Mouse (Mus musculus) cerebellum, adult 8-10 months (tissue): ENCODE data around the gene Ppil4.

Source experiments
- DNase-seq: peaks from one replicate; pipeline ENCODE4 v3.0.0; 2022

Ppil4 gene

DNA sequence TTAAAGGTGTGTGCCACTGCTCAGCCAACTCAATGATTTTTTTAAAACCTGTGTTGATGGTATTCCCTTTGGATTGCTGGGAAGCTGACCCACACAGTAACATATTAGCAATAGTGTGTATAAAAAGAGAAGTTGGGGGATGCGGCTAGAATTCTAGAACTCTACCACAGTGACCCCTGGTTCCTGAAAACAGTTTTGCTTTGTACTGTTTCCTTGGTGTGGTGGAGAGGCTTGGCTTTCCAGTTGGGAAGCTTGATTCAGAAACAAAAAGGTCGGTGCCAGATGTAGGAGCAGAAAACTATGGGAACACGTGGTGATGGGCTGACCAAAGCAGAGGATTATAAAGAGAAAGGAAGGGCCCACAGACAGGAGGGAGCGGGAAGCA is 32.6 kb downstream of the Ppil4 start:
- DNase-seq, result no peak

DNA sequence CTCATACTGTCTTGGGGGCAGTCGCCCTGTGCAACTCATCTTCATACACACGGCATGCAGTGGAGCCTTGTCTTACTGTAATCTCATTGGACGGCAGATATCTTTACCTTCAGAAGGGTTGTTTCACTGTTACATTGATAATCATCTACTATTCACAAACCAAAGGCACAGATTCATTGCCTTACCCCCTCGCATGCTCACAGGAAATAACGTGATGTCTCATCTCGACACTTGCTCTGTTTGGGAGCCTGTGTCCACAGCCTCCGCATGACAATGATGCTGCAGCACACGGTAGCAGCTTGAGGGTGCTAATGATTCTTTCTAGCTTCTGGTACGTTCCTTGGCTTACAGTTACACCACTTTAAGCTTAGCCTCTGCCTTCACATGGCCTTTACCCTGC is 33.4 kb downstream of the Ppil4 start:
- no peak for DNase-seq

DNA sequence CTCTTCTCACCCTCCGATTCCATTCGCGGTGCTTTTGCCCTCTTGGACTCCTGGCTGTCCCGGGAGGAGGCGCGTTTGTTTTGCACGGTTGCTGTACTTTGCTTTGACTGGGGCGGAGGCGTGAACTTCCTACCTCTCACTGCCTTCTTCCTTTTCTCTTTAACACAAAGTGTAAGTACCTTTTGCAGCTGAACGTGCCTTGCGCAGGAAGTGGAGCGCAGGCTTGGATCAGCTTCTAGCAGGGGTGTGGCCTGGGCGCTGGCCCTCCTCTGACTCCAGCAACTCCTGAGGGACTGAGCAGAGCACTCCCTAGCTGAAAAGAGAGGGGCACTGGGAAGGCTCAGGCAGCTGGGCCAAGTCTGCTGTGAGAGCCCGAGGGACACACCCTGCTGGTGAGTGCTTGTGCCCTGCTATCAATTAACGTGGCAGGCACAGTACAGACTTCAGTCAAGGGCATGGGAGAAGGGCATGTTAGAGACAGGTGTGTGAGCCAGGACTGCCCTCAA is 39.5 kb downstream of the Ppil4 start, which contains the start of gene Zc3h12d:
TSS of gene Zc3h12d (plus strand) at position 300 of the 506 bp plus-strand sequence.
- no peak for DNase-seq

DNA sequence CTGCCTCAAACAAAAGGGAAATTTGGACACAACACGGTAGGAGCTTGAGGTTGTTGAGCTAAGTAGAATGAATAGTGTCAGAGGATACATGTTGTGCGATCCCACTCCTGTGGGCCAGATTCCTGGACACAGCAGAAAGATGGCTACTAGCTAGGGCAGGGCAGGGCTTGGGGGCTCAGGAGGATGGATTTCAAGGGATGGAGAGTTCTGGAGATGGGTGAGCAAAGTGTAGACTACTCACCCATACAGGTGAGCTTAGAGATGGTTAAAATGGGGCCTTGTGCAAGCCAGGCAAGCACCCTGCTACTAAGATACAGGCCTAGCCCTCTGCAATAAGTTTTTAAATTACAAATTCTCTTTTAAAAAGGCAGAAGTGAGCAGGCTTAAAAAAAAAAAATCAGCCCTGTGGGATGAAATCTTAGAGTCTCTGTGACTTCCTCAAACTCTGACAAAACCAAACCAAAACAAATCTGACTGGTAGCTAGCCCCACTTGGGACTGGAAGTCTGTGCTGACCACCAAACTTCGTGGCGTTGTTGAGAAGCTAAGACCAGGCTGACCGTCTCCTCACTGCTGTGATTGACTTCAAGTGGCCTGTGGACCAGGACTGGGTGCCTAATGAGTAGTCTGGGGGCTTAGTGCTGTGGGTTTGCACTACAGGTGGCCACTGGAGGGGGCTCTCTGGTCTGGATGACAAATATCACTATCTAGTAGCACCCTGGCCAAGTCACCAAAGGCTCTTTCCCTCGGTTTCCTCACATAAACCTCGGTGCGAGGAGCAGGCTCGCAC is 40.9 kb downstream of the Ppil4 start:
- no peak for DNase-seq

DNA sequence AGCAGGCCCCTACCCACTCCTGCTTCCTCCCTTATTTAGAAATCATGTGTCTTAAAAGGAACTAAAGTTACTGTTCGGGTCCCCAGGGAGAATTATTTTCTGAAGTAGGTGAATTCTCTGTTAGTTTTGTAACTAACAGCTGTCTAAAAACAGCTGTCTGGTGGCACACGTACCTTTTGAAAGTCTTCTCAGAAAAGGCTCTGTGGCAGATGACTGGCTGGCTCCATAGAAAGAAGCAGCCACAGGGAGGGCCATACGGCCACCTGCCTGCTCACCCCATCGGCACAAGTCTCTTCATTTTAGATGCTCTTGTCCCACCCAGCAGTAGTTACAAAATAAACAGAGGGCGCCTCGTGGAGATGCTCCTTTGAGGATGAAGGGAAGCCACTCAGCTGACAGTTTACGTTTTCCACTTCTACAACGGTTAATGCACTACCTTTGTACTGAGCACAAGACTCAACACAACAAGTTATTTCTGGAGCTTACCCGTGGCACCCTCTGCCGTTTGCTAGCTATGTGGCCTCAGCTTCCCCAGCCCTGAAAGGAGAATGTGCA is 42.1 kb downstream of the Ppil4 start:
- no peak for DNase-seq

DNA sequence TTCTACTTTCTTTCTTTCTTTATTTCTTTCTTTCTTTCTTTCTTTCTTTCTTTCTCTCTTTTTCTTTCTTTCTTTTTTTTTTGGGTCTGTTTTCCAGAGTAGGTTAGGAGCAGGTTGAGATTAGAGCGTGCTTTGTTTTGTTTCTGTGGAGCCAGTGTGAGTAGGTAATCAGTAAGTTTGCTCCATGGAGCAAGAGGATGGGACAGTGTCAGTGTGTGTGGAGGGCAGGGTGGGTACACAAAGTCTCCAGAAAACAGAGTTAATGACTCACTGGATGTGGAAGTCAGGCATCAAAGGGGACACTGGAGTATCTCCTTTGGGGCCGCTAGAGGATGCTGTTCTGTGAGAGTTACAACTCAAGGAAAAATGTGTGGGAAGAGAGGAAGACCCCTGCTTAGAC is 44.2 kb downstream of the Ppil4 start:
- no peak for DNase-seq

DNA sequence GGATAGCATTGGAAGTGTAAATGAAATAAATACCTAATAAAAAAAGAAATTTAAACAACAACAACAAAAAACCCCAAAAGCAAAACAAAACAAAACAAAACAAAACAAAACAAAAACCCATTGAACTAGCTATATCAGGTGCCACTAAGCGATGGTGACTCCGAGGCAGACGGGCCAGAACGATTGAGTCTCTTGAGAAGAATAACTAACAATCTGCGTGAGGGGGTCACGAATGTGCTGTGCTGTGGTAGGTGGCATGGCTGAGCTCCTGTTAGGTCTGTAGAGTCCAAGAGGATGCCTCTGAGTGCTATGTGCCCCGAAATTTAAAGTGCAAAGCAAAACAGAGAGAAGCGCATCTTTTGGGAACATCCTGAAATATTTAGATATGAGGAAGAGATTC is 44.8 kb downstream of the Ppil4 start:
- no peak for DNase-seq

DNA sequence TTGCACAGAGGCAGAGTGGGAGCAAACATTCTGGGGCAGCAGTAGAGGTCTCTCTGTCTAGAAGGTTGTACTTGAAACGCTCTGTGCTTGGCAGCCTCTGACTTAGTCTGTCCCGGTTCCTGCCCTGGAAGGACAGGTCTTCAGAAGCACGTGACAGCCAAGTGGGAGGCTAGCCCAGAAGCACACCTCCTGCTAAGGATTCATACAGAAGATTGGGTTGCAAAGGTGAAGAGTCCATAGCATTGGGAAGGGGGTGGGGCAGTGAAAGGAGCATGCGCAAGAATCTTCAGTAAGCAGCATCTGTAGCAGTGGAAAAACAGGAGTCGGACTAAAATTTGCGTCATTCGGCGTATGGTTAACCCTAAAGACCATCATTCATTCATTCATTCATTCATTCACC is 45.3 kb downstream of the Ppil4 start:
- no peak for DNase-seq

DNA sequence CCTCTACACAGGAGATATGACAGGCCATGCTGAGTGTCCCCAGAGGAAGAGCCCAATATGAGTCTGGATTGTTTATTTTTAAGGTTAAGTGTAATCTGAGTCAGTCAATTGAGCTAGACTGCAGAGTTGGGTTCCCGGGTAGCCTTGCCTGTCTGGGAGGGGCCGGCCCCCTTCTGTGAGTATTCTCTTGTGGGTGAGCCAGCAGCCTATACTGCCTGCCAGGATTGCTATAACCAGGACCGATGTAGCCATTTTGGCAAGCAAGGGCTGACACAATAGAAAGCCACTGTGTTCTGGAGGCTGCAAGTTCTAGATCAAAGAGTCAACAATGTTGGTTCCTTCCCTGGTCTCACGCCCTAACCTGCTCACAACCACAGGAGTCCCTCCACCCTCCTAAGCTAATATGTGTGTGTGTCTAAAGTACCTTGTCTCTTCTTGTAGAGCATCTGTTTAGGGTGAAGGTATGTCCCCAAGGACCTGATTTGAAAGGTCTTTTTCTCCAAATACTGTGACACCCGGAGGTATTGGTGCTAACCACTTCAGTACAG is 46.3 kb downstream of the Ppil4 start:
- DNase-seq, result no peak

DNA sequence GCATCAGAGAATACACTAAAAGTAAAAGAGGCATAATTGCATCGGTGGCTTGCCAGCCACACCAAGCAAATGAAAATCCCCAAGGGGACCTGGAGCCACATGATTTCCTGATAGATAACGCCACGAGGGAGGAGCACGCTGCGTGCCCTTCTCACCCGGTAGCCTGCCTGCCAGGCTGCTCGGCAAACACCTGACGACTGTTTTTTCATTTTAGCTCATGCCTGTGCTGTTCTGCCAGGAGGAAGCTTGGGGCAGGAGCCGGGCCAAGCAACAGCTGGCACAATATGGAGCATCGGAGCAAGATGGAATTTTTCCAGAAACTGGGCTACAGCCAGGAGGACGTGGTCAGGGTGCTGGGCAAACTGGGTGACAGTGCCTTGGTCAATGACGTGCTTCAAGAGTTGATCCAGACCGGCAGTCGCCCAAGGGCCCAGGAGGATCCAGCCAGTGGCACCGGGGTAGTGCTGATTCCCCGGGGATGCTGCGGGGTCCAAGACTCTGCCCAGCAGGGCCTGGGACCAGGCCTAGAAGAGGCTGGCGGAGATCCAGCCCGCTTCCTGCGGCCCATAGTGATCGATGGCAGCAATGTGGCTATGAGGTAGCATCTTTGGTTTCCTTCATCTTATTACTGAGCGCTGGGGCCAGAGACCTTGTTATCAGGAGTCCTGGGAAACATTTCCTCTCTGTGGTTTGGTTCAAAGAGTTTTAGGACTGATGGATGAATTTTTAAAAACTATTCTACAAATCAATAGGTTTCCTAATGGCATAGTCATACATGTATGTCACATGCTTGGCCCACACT is 47.1 kb downstream of the Ppil4 start:
- peak; percentile 27 for DNase-seq

DNA sequence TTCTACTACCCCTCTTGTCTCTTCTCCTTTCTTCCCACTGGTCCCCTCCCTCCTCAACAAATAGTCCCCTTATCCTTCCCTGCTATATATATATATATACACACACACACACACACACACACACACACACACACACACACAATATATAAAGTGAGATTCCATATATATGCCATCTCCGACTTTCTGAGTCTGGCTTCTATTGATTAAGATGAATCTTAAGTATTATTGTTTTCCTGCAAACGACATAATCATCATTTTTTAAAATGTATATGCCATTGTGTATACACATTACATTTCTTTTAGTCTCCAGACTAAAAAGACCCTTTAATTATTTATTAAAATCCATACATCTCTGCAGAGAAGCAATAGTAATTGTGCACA is 47.7 kb downstream of the Ppil4 start:
- no peak for DNase-seq

DNA sequence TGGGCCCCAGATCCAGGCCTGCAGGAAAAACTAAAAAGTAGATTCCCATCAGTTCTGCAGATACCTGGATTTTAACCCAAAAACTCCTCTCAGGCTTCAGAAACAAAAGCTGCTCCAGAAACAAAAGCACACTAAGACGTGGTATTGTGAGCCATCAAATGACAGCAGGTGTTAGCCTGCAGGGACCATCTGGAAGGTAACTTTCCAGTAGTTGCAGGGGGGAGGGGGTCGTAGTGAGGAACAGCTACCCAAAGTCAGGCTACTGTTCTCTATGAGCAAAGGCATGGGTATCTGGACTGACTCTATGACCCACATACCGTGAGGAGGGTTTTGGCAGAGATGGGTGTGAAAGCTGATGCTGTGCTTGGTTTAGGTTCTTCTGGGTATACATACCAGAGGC is 48.1 kb downstream of the Ppil4 start:
- DNase-seq, result no peak

DNA sequence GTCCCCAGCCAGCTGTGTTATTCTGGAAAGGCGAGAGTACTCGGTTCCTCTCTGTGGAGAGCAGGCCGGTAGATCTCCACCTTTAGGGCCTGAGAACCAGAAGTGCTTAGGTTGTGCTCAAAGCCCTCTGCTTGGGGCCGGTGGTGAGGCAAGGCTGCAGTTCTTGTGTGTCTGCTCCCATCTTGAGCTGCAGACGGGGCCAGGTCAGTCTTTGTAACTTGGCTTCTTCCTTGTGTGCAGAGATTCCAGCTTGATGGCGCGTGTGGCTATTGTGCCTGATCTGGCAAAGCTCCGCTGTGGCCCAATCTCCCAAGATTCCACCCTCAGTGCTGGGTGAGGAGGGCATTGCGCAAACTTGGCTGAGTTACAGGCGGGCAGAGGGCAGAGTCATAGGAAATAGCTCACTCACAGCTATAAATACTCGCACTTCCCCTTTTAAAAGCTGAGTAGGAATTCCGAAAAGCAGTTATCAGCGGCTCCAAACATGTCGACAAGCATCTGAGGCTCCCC is 48.9 kb downstream of the Ppil4 start:
- no peak for DNase-seq

DNA sequence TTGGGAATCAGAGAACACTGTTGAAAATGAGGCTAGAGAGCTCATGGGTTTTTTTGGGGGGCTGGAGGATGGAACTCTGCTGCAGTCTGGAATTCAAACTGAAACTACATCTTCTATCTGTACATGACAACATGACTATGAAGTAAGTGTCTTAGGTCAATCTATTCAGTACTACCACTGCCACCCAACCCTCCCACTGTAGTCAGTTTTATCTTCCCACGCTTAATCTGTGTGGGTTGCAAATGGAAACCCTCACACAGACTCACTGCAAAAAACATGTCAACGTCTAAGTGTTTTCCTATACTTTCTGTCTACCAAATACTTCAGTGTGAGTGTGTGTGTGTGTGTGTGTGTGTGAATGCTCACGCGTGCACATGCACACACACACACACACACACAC is 50.5 kb downstream of the Ppil4 start:
- DNase-seq, result no peak

DNA sequence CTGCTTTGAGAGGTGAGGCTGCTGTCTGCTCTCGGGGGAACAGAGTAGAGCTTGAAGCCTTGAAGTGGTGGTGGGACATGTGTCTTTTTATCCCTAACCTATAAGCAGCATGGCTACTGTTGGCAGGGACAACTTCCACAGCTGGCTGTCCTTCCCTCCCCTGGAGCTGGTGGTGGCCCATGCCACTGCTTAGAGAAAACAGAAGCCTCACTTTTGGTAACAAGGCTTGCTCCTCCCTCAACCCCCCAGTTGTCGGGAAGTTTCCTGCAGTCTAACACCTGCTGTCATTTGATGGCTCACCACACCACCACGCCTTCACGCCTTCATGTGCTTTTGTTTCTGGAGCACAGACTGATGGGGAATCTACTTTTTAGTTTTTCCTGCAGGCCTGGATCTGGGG is 51.5 kb downstream of the Ppil4 start:
- no peak for DNase-seq

DNA sequence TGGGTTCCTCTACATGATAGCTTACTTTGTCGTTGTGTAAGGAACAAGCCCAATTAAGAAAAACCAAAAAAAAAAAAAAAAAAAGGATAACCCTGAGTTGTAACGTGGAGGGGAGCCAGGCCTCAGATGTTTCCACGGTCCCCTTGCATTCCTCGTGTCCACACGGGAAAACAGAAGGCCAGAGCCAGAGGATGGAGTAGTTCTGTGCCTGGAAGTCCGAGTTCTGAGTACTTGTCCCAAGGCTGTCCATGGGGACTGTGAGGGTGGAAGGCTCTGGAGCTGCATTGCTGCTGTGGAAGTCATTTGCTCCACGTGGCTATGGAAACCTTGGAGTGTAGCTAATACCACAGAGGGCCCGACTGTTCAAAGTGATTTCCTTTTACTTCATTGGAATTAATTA is 52.4 kb downstream of the Ppil4 start:
- no peak for DNase-seq

DNA sequence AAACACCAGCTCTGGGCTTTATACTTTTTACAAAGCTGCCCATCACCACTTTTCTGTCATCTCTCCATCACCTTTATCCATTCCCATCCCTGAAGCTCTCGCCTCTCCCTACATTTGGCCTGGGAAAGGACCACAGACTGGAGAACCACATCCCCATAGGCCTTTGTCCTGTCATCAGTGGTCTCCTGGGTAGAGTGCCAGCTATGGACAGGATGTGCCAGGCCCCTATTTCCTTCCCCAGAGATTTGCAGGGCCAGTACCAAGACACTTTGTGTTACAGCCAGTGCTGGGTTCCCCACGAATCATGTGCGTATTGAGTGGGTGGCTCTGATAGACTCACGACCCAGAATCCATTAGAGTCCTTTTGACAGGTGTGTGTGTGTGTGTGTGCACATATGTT is 53.3 kb downstream of the Ppil4 start:
- DNase-seq, result no peak

DNA sequence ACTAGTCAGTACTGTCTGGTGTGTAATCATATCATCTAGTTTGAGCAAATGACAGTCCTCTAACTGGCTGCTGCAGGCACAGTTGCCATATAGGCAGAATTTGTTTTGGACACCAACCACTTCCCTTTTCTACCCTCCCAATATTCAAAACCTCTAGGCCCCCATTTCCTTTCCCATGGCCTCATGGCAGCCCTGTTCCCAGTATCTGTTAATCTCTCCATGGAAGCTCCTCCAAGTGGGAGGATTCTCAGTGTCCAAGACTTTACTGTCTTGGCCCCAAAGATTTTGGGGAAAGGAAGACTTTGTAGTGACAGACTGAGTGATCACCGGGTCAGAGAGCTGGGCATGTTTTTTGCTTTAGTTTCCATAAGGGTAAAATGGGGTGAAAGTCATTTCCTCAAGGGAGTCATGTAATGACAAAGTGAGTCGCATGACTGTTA is 54.5 kb downstream of the Ppil4 start:
- no peak for DNase-seq

DNA sequence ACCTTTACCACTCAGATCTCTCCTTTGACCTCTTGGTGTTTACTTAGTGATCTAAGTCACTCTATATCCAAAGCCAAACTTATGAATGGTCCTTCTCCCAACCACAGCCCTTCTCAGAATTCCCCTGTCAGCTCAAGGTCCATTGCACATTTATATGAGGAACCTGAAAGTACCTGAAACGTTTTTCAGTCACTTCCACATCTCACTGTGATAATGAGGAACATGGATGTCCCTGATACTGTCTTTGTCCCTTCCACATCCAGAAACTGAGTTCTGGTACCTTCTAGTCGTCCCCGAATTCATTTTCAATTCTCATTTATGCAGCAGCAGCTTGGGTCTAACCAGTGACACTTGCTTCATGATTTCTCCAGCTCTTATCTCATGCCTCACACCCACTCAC is 59.2 kb downstream of the Ppil4 start:
- no peak for DNase-seq

DNA sequence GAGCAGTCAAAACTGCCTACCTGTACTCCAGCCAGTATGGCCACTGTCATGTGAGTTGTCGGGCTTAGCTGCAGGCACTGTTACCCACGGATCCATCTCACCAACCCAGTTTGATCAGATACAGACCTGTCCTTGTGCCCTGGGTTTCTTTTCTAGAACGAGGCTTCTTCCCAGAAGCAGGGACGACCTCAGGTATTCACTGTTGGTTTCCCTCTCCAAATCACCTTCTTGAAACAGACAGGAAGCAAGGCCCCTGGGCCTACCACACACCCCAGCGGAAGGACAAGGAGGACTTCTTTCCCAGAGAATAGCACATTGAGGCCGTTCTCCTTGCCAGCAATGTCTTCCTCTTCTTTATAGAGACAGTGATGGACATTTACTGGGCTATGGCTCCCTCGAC is 67.8 kb downstream of the Ppil4 start:
- no peak for DNase-seq

DNA sequence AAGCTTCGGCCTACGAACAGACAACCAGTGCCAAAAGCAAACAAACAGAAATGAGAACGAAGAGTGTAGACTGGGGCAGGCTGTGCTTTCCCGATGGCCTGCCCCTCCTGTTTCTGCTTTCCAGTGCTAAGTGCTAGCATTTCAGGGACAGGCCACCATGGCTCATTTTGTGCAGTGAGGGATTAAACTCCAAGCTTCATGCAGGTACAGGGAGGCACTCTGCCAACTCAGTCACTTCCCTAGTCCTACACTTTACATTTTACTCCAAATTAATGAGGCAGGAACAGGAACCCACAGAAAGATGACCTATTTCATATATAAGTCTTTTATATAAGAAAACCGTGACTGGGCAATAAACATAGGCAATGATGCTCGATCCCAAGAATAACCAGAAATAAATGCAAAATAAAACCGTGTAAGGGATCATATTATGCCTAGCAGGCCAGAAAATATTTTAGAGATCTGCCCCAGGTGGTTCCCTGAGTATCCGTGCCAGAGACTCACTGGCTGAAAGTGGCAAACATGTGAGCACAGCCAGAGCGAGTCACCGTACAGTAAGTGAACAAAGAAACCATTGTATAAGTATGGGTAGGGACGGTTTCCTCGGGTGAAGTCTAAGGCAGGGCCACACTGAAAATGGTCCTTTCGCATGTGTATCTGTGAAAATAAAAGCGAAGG is 68.7 kb downstream of the Ppil4 start:
- no peak for DNase-seq

DNA sequence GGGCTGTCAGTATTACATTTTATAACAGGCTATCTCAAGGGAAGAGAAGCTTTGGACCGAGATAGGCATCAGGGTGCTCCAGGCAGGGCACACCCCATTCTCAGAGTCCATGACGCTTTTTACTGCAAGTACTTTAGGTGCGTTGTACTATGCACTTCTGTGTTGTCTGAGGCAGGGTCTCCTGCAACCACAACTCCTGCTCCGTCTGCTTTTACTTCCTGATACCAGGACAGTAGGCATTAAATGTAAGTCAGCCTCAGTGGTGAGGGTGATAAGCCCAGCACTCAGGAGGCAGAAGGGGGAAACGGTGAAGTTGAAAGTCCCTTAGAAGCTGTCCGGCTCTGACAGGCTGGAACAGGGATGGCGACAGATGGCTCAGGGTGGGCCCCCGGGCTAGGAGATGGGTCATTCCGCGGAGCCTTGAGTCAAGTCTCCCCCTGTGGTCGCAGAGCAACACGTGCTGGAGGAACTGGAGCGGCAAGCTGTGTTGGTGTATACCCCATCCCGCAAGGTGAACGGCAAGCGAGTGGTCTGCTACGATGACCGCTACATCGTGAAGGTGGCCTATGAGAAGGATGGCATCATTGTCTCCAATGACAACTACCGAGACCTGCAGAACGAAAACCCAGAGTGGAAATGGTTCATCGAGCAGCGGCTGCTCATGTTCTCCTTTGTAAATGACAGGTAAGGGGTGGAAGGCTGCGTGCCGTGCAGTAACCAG is 69.4 kb downstream of the Ppil4 start:
- no peak for DNase-seq
